Mouse (Mus musculus) MEL (cell line): ENCODE results near the gene Jam2.

Experiments used
- CHD2 ChIP-seq: IDR thresholded peaks from 2 replicates; pipeline ENCODE4 v1.6.1; 2011; ENCODE audit warnings: low read length, improper control_type of control experiment
- CTCF ChIP-seq, 3 experiments: IDR thresholded peaks in 2 of 3; conservative IDR thresholded peaks in 1 of 3; 2 replicates each; pipeline ENCODE4 v1.5.1; 2011 to 2012; ENCODE audit warnings: low read length in 3 of 3, low read depth in 2 of 3, mild to moderate bottlenecking in 2 of 3, improper control_type of control experiment in 1 of 3, inconsistent platforms in 1 of 3, mixed read lengths in 1 of 3, moderate library complexity in 1 of 3; ENCODE audit not compliant: control insufficient read depth in 1 of 3, insufficient read depth in 1 of 3, poor library complexity in 1 of 3, severe bottlenecking in 1 of 3
- EP300 ChIP-seq, 2 experiments: IDR thresholded peaks; 2 replicates each; pipeline ENCODE4 v1.6.1; 2011; ENCODE audit warnings: improper control_type of control experiment in 2 of 2, low read length in 2 of 2, low read depth in 1 of 2, mild to moderate bottlenecking in 1 of 2
- GATA1 ChIP-seq: IDR thresholded peaks from 2 replicates; pipeline ENCODE4 v1.6.1; 2011; ENCODE audit warnings: low read depth, low read length, improper control_type of control experiment
- JUND ChIP-seq: IDR thresholded peaks from 2 replicates; pipeline ENCODE4 v1.6.1; 2011; ENCODE audit warnings: low read depth, mild to moderate bottlenecking, improper control_type of control experiment, low read length
- KAT2A ChIP-seq: conservative IDR thresholded peaks from 2 replicates; pipeline ENCODE4 v1.6.1; 2012; ENCODE audit warnings: low read depth, low read length, improper control_type of control experiment, inconsistent platforms
- MAX ChIP-seq: IDR thresholded peaks from 2 replicates; pipeline ENCODE4 v1.6.1; 2011; ENCODE audit warnings: low read length, improper control_type of control experiment
- NELFE ChIP-seq: IDR thresholded peaks from 2 replicates; pipeline ENCODE4 v1.6.1; 2011; ENCODE audit warnings: low read depth, low read length, improper control_type of control experiment
- POLR2A ChIP-seq, 2 experiments: IDR thresholded peaks; 2 replicates each; pipeline ENCODE4 v1.6.1; 2011 to 2012; ENCODE audit warnings: low read length in 2 of 2, mild to moderate bottlenecking in 2 of 2, control low read depth in 1 of 2, improper control_type of control experiment in 1 of 2, low read depth in 1 of 2, moderate library complexity in 1 of 2; ENCODE audit not compliant: control insufficient read depth in 1 of 2, insufficient read depth in 1 of 2, poor library complexity in 1 of 2
- RAD21 ChIP-seq: IDR thresholded peaks from 2 replicates; pipeline ENCODE4 v1.6.1; 2011; ENCODE audit warnings: mild to moderate bottlenecking, low read depth, low read length, improper control_type of control experiment
- SIN3A ChIP-seq: IDR thresholded peaks from 2 replicates; pipeline ENCODE4 v1.6.1; 2012; ENCODE audit warnings: low read length, improper control_type of control experiment, inconsistent platforms
- TAL1 ChIP-seq: IDR thresholded peaks from 2 replicates; pipeline ENCODE4 v1.6.1; 2012; ENCODE audit warnings: mild to moderate bottlenecking, inconsistent platforms, low read length, moderate library complexity, mixed read lengths
- USF2 ChIP-seq, 2 experiments: IDR thresholded peaks; 2 replicates each; pipeline ENCODE4 v1.6.1; 2011 to 2012; ENCODE audit warnings: improper control_type of control experiment in 2 of 2, low read length in 2 of 2, borderline replicate concordance in 1 of 2, inconsistent platforms in 1 of 2, low read depth in 1 of 2, mild to moderate bottlenecking in 1 of 2; ENCODE audit not compliant: insufficient read depth in 1 of 2

GRCm38 (mm10) chr16:84838576-84838975 lies 64.7 kb downstream of the Jam2 start:
- TF ChIP-seq USF2 (IDR thresholded peaks at IDR 0.05; ENCODE audit: borderline replicate concordance in 1 of 2, insufficient read depth in 1 of 2, low read depth in 1 of 2, low read length in 2 of 2) (no peak), POLR2A (IDR thresholded peaks at IDR 0.05; ENCODE audit: control insufficient read depth in 1 of 2, insufficient read depth in 1 of 2, low read depth in 1 of 2, low read length in 2 of 2, poor library complexity in 1 of 2) (no peak), NELFE (no peak), EP300 (IDR thresholded peaks at IDR 0.05; ENCODE audit: low read depth in 1 of 2, low read length in 2 of 2) (no peak), CTCF (IDR thresholded peaks at IDR 0.05 in 2 of 3, conservative IDR thresholded peaks at IDR 0.05 in 1 of 3; ENCODE audit: control insufficient read depth in 1 of 3, insufficient read depth in 1 of 3, low read depth in 2 of 3, low read length in 3 of 3, poor library complexity in 1 of 3, severe bottlenecking in 1 of 3) (no peak), JUND (no peak), TAL1 (no peak), KAT2A (no peak), SIN3A (no peak), CHD2 (no peak), GATA1 (no peak), MAX (no peak), RAD21 (no peak)
